Mouse (Mus musculus) embryonic fibroblast, embryonic 13.5 days (primary cell): ENCODE measurements at regions not wholly inside any gene's neighbourhood (a gene's known extent, or its start where the extent isn't known, plus 50 kb on each side); places are given as distances from the start of the nearest gene placed in this dataset.

ENCODE experiments used
- CTCF ChIP-seq: IDR thresholded peaks from 2 replicates; pipeline ENCODE4 v1.5.1; 2011; ENCODE audit warnings: mild to moderate bottlenecking, control low read depth, low read length, moderate library complexity, borderline replicate concordance; ENCODE audit not compliant: insufficient read depth
- POLR2A ChIP-seq: IDR thresholded peaks from 2 replicates; pipeline ENCODE4 v1.6.1; 2011; ENCODE audit warnings: low read depth, mild to moderate bottlenecking, control low read depth, low read length, moderate library complexity

GRCm38 (mm10) chr4:34407181-34407580 is 143.6 kb upstream of the Akirin2 start:
- TF ChIP-seq CTCF (no peak), POLR2A (no peak)
